26 mouse cellular contexts compared by ENCODE assay signal in the genomic region with DNA sequence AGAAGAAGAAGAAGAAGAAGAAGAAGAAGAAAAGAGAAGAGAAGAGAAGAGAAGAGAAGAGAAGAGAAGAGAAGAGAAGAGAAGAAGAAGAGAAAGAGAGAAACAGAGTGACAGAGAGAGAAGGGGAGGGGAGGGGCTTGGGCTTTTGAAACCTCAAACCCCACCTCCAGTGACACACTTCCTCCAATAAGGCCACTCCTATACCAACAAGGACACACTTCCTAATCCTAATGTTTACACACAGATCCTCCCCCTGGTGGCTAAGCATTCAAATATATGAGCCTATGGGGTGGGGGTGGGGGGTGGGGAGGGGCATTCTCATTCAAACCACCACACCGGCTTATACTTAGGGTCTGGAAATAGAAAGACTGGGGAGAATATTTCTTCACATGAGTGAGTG. TPM values are rescaled to one million over a fixed set of nuclear protein-coding genes. Genes with fewer than 3 reads are reported as not detected.
DNase-seq lines count a peak whose midpoint lies in the region; ATAC-seq and TF ChIP-seq lines count a peak whose summit lies in the region.
"Had no signal": no experiment of that assay in that cellular context is flagged by ENCODE, and none has a peak within 500 bp of the region (broad histone marks: within the 10 kb centered on the region; RNA-seq: fewer than 3 reads in every experiment).

No protein-coding gene starts in this region.

- H3K4me3 ChIP-seq in ES-E14 (ENCODE audit: insufficient read depth in 1 of 2, low read depth in 1 of 2, low read length in 2 of 2, poor library complexity in 1 of 2, severe bottlenecking in 1 of 2) = no peak overlapping the region; a peak in 1 of 4 replicates
- H3K4me3 ChIP-seq: embryonic facial prominence, embryonic 10.5 days; erythroblast, embryonic 14.5 days; forebrain, embryonic 10.5 days; gastrocnemius, adult 2 months; heart, adult 2 months; heart, embryonic 15.5 days; hindbrain, embryonic 10.5 days; intestine, embryonic 15.5 days had no signal

- no peak overlapping the region for H3K9ac ChIP-seq in ES-E14 (ENCODE audit: insufficient read depth, low read depth, low read length, poor library complexity, severe bottlenecking)
- H3K9ac ChIP-seq: heart, embryonic 15.5 days; hindbrain, embryonic 14.5 days; intestine, embryonic 15.5 days had no signal

- peak; percentile 9 for DNase-seq in heart, adult 11 months
- no peak for DNase-seq in heart, postnatal 25 days (ENCODE audit: low spot score)
- no peak for DNase-seq in ES-E14 (ENCODE audit: low read depth, low spot score)
- DNase-seq in embryo, embryonic 9.5 days (ENCODE audit: extremely low spot score) = no peak
- DNase-seq in kidney, postnatal 14 days = no peak
- no peak for DNase-seq in c-Kit-positive CD71-positive TER-119-positive erythroid progenitor cells, embryonic 14.5 days (ENCODE audit: low spot score)
- DNase-seq: adrenal gland, adult 8-10 months; adrenal gland, postnatal 36 days; cerebellum, adult 11-12 months; cerebellum, adult 9-10 months; cerebellum, postnatal 25 days; gastrocnemius, adult 2 months; gastrocnemius, postnatal 36 days; heart, adult 2 months; heart, postnatal 14 days; kidney, adult 18-20 months had no signal

- intact Hi-C loops in heart, postnatal 25 days (cut with DNase I) = no loop called here

- no peaks in the 10 kb centered on the region for H3K9me3 ChIP-seq in ES-E14 (ENCODE audit: control insufficient read depth, insufficient read depth, low read depth, low read length)
- H3K9me3 ChIP-seq: embryonic facial prominence, embryonic 10.5 days; heart, embryonic 15.5 days; intestine, embryonic 15.5 days had no signal

- ATAC-seq in granulocyte monocyte progenitor cell, adult 5-6 weeks (replicated peaks; ENCODE audit: poor library complexity, severe bottlenecking) = peak; percentile 66
- ATAC-seq: forebrain, embryonic 14.5 days; intestine, embryonic 15.5 days; Patski had no signal

- 0 out of 2 replicates have a peak overlapping the region, but pooled peaks have one; percentile 3 for H3K27ac ChIP-seq in ES-E14 (ENCODE audit: insufficient read depth, low read depth, low read length, poor library complexity, severe bottlenecking)
- H3K27ac ChIP-seq: embryonic facial prominence, embryonic 10.5 days; forebrain, embryonic 10.5 days; gastrocnemius, adult 2 months; heart, adult 2 months; heart, embryonic 15.5 days; hindbrain, embryonic 10.5 days; hindbrain, embryonic 14.5 days; intestine, embryonic 15.5 days had no signal

- no peaks in the 10 kb centered on the region for H3K36me3 ChIP-seq in ES-E14 (ENCODE audit: control insufficient read depth, insufficient read depth, low read length, poor library complexity, severe bottlenecking)
- H3K36me3 ChIP-seq: embryonic facial prominence, embryonic 10.5 days; forebrain, embryonic 10.5 days; heart, embryonic 15.5 days; hindbrain, embryonic 10.5 days; intestine, embryonic 15.5 days had no signal

- in situ Hi-C loops in ES-E14 (cut with MboI; ENCODE audit: low sequenced_read_pairs in 2 of 2, unreplicated experiment in 2 of 2) = no loop called here

- peaks cover 4 to 10% of the 10 kb centered on the region in 2 experiments; a peak in 3 of 4 replicates for H3K4me1 ChIP-seq in ES-E14 (ENCODE audit: control insufficient read depth in 2 of 2, insufficient read depth in 2 of 2, low read length in 2 of 2, poor library complexity in 1 of 2)
- H3K4me1 ChIP-seq: forebrain, embryonic 10.5 days; hindbrain, embryonic 10.5 days; intestine, embryonic 15.5 days had no signal

TF ChIP-seq in ES-E14, 5 proteins besides CTCF, POLR2A, EP300 and RAD21:
- no peak for TF ChIP-seq HCFC1 (IDR thresholded peaks at IDR 0.05; ENCODE audit: borderline replicate concordance, insufficient read depth, low read length)
- no peak for TF ChIP-seq ZNF384 (IDR thresholded peaks at IDR 0.05; ENCODE audit: low read depth, low read length)
- no peak for TF ChIP-seq CHD2 (IDR thresholded peaks at IDR 0.05; ENCODE audit: low read depth, low read length)
- TF ChIP-seq ZC3H11A (IDR thresholded peaks at IDR 0.05; ENCODE audit: borderline replicate concordance, low read depth, low read length) = no peak
- no peak for TF ChIP-seq MAFK (IDR thresholded peaks at IDR 0.05; ENCODE audit: insufficient read depth, low read depth, low read length)

RNA-seq across cellular contexts. Expression of a gene that starts 27.9 kb away (rescaled TPM):
- total RNA-seq in heart, postnatal 25 days (2021) = under 1 TPM in 1 of 2 experiments, not detected in 1; 0.45 TPM
- total RNA-seq in ES-E14 (2012; rRNA removed) = 0.48 and 0.98 TPM in 2 replicates
- total RNA-seq in granulocyte monocyte progenitor cell, adult 5-6 weeks (2014; fragmentation: Nextera tagmentation) = not detected in 2 replicates
- total RNA-seq in granulocyte monocyte progenitor cell, adult 5-6 weeks (2017) = not detected in 2 replicates
- total RNA-seq: adrenal gland, adult 8-10 months; gastrocnemius, adult 2 months; gastrocnemius, postnatal 36 days; heart, adult 2 months had no signal
